Mouse (Mus musculus): ENCODE results near the gene Col27a1.

Col27a1 gene

DNA sequence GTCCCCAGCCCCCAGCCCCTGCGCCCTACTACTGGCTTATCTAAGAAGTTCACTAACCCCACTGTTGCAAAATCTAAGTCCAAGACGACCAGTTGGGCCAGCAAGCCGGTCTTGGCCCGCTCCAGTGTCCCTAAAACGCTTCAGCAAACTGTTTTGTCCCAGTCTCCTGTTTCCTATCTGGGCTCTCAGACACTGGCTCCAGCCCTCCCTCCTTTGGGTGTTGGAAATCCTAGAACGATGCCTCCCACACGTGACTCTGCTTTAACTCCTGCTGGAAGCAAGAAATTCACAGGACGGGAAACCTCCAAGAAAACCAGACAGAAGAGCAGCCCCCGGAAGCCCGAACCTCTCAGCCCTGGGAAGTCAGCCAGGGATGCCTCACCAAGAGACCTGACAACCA lies 11.6 kb downstream of the Col27a1 start:
- DNase-seq, result no peak

- no peak for DNase-seq
Measured at GRCm38 (mm10) chr4:63226164-63226882, 12.5 kb downstream of the Col27a1 start.

DNA sequence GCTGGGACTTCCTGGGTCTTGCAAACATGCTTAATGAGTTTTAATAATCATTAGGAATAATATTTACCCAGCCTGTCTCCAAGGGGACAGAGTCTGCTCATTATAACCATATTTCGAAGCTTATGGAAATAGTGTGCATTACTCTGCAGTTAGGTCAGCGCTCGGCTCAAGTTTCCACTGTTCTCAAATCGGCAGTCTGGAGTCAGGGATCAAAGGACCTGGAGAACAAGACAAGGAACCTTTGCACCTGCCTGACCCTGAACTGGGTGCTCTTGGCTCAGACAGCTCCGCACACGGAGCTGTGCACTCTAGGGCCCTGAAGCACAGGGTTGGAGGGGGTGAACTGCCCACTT lies 13.1 kb downstream of the Col27a1 start:
- DNase-seq, result peak; percentile 61 to 69

- no peak for DNase-seq
Measured at GRCm38 (mm10) chr4:63228943-63229342, 15.1 kb downstream of the Col27a1 start.

DNA sequence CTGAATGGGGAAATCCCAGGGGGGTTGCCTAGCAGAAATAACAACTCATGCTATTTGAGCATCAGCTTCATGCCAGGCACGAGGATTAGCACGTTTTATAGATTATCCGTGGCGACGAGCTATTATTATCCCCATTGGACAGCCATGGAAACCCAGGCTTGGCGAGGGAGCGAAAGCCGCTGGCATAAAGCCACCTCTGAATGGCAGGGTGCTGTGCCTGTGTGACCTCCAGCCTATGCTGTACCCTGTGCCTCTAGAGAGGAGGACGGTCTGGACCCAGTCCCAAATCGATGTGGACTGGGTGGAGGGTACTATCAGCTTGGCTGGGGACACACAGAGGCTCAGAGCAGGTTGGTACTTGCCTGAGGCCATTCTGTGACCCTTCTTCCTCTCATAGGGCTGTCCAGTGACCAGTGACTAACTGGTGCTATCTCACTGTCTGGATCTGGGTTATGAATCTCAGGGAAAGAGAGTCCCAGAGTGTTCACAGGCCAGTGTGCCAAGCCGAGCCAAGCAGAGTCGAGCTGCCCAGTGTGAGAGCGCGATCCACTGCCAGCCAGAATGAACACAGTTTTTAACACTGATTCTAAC lies 16.3 kb downstream of the Col27a1 start:
- DNase-seq, result no peak

GRCm38 (mm10) chr4:63231121-63231520 lies 17.3 kb downstream of the Col27a1 start:
- DNase-seq, result peak in 1 of 2 experiments; percentile 63

GRCm38 (mm10) chr4:63232542-63233020 lies 18.8 kb downstream of the Col27a1 start:
- DNase-seq, result peak; percentile 89 to 95

DNA sequence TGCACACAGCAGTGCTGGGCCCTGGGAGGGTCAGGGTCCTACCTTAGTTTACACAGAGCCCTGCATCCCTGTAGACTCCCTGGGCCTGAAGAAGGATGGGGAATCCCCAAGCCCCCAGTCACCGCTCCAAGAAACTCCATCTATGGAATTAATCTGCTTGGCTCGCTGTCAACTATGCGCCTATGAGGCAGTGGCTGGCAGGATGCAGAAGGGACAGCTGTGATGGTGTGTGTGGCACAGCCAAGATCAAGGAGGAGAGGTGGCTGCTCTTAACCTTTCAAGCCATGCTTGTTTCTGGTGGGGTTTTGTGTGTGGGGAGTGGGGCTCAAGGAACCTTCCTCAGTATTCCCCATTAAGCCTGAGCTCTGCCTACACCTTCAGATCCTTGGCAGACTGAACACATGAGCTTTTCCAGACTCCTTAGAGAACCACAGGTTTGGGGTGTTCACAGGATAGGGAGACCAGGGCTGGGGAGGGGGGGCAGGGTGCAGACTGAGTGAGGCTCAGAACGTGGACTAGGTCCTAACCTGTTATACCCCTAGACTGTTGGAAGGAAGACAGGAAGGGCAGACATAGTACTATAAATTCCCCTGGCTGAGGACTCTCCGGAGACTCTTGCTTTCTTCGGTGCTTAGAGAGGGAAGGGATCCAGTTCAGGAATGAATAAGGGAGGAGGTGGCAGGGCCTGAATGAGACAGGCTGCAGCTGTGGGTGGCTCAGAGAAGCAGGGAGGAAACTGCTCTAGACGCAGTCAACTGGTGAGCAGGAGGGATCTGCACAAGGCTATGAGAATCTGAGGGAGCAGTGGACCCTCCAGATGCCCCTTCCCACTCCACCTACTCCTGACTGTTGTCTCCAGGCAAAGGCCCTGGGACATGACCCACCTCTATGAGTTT lies 20.0 kb downstream of the Col27a1 start:
- no peak for DNase-seq

DNA sequence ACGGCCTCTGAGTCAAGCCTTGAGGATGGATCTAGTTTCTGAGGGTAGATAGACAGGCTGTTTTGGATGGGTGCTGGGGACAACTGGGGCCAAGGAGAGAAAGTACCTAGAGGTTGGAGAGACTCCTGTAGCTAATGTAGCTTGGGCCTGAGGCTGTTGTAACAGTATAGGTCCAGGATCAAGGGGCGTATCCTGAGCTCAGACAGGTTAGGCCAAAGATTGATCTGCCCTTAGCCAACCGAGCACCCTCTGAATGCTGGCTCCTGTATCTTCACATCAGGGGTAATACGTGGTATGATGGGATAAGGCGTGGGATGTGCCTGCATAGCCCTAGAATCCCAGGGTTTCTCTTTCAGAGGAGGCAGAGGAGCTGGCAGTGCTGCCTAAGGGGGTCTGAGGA lies 21.0 kb downstream of the Col27a1 start:
- no peak for DNase-seq

- peak; percentile 92 to 93 for DNase-seq
Measured at GRCm38 (mm10) chr4:63236235-63236634, 22.4 kb downstream of the Col27a1 start.

DNA sequence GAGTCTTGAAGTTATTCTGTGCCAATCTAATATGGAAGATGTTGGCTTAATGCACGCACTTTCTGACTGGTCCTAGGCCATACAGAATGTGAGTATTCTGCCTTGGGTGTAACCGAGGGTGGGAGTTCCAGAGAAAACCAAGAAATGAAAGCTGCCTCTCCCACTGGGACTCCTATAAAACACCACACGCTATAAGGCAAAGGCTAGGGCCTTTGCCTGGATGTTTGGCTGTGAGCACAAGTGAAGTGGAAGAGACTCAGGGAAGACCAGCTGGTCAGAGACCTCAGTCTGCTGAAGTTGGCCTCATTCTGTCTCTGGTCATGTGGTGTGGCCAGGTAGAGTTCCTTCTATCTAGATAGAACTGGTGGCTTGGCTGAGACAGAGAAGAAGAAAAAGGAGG lies 23.4 kb downstream of the Col27a1 start:
- no peak for DNase-seq

DNA sequence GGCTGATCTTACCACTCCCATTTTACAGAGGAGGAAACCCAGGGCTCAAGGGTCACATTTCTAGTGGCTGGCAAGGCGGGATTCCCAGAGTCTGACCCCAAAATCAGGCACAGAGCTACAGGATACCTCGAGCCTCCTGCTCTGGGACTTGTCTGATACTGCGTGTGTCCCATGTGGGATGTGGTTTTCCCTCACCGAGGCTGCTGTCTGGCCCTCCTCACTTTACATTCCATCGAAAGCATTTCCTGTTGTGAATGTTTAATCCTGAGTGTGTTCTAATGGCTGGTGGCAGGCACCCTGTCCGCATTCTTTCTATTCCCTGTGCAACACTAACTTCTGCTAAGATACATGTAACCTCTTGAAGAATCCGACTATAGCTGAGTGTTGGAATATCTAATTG lies 24.3 kb downstream of the Col27a1 start:
- no peak for DNase-seq

DNA sequence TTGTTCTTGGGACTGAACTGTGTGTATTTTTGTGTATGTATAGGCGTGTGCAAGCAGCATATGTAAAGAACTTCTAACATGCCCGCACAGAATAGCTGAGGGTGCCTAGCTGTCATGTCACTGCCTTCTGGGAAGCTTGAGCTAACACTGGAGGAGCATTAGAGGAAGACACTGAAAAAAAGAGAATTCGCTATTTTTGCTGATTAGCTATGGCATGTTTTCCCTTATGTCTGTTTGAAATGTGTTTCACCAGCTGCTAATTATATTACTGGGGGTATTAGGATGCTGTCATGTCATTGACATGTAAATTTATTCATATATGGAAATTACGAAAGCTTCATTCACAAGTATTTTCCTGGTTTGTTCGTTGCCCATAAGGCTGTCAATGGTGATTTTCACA lies 24.9 kb downstream of the Col27a1 start:
- no peak for DNase-seq

- no peak for DNase-seq
Measured at GRCm38 (mm10) chr4:63241031-63241430, 27.2 kb downstream of the Col27a1 start.

DNA sequence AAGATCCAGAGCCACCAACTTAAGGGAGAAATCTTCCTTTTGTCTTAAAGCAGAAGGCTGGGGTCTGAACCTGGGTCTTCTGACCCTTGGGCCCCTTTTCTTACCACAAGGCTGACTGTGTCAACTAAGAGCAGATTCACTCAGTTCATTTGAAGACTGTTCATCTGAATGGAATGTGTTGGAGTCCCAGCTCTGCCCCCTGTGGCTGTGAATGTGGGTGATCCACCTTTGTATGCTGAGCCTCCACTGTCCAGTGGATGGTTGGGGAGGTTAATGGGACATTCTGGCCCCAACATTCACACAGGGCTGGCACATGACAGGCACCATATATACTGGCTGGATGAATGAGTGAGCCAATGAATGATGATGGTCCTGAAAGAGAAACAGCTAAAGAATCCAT lies 34.2 kb downstream of the Col27a1 start:
- DNase-seq, result no peak

GRCm38 (mm10) chr4:63248951-63249350 lies 35.1 kb downstream of the Col27a1 start:
- no peak for DNase-seq

DNA sequence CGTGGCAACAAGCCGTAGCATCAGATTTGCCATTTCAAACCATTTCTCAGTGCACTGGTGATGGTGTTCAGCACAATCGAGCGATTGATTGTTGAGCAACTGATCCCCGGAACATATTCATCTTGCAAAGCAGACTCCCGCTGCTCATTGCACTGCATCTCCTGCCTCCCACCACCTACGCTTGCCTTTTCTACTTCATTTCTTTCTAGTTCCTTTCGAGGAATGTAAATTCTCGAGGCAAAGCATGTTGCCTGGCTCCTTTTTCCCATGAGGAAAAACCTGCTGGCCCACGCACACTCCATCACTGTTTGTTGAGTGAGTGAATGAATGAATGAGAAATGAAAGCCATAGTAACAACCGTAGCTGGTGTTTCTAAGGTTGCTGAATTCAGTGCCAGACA lies 38.0 kb downstream of the Col27a1 start:
- DNase-seq, result no peak

- DNase-seq, result no peak
Measured at GRCm38 (mm10) chr4:63253716-63254115, 39.9 kb downstream of the Col27a1 start.

- DNase-seq, result peak; percentile 50 to 53
Measured at GRCm38 (mm10) chr4:63254151-63254550, 40.3 kb downstream of the Col27a1 start.

- DNase-seq, result peak; percentile 81
Measured at GRCm38 (mm10) chr4:63256371-63256770, 42.6 kb downstream of the Col27a1 start.

DNA sequence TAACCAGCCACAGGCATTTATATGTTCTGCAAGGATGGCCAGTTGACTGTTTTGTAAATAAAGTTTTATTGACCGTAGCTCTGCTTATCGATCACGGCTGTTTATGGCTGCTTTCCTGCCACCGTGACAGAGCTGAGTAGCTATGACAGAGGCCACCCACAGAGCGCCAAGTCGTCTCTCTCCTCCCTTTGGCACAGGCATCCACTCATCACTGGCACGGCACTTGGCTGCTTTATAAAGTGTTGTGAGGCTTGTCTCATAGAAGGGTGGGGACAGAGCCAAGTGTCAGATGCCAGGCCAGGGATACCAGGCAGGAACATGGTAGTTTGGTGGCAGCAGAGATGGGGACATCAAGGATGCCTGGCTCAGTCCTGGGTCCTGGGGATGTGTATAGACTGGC lies 43.5 kb downstream of the Col27a1 start:
- no peak for DNase-seq

- no peak for DNase-seq
Measured at GRCm38 (mm10) chr4:63258096-63258495, 44.3 kb downstream of the Col27a1 start.

DNA sequence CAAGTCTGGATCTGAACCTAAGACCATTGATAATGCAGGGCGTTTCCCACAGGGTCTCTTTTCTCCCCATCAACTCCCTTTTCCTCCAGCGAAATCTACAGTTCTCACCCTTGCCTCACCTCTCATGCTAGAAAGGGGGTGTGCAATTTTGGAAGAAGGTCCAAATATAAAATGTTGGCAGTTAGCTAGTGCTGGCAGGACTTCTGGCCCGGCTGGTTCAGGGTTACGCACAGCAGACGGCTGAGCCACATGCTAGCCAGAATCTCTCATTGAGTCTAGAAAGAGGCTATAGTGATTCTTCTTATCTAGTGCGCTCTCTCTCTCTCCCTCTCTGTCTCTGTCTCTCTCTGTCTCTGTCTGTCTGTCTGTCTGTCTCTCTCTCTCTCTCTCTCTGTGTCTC lies 45.3 kb downstream of the Col27a1 start:
- DNase-seq, result no peak

GRCm38 (mm10) chr4:63260506-63260905 lies 46.7 kb downstream of the Col27a1 start:
- no peak for DNase-seq

Data from kidney, adult 8-10 months (tissue).